Mouse (Mus musculus) right cerebral cortex, postnatal 10 days (tissue): ENCODE results near the gene Donson.
A peak's percentile ranks its signal among the peaks of the same experiment; 100 is the strongest.

Experiments used
- DNase-seq, 2 experiments: peaks; one replicate each; pipeline ENCODE4 v3.0.0; 2021; ENCODE audit warnings: low spot score in 2 of 2

The Donson gene

DNA sequence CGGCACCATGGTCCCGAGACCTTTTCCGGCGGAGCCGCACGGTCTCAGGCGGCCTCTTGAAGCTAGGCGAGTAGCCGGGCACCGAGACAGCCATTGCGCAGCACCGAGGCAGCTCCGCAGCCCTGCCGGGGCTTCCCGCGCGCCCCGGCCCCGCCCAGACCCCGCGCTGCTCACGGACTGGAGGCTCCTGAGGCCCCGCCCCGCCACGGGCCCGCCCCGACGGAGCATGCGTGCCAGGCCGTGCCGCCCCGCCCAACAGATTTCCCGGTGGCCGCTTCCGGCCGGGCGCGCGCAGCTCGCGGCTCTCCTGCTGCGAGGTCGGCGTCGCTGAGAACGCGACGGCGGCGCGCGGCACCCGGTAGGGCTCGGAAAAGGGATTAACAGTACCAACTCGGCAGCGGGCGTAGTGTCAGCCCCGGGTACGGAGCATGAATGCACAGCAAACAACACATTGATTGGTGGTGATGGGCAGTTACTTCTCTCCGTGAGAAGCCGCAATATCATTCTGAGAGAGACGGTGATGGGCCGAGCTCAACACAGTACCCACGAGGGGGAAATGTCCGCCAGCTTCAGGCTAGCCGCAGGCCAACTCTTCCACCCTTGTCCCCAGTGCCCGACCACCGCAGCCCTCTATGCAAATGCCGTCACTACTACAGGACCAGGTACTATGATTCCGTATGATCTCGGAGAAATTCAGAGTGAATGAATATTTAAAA lies at the start of gene Donson:
TSS of gene Donson (minus strand) at position 152 of the 716 bp plus-strand sequence.
- DNase-seq, result peak; percentile 95 to 96

DNA sequence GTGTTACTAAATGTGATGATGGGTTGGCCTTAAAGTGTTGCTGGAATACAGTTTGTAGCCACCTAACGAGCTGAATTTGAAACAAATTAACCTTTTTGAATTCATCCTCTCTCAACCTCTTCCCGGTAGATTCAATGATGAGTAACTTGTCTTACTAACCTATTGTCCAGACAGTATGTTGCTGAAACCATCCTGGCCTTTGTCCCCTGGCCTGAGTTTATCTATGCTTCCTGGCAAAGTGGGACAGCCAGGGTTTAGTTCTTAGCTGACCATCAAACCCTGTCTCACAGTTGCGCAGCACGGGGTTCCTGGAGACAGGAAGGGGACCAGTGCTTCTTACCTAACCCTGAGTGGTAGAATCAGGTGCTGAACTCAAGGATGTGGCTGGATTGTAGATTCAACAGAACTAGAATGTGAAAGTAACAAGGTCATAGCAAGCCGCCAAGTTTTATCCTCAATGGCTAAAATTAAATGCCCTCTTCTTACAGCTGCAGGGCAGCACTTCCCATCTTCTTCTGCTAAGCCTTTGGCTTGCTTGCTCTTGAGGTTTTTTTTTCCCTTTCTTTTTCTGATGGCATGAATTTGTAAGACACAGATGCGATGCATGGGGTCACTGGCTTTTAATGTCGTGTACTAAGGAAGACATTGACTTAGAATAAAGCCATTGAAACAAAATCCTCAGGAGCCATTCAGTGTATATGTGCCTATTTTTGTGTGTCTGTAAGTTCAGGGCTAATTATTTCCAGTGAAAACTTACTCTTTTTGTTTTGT lies 47.7 kb upstream of the Donson start:
- DNase-seq, result no peak

DNA sequence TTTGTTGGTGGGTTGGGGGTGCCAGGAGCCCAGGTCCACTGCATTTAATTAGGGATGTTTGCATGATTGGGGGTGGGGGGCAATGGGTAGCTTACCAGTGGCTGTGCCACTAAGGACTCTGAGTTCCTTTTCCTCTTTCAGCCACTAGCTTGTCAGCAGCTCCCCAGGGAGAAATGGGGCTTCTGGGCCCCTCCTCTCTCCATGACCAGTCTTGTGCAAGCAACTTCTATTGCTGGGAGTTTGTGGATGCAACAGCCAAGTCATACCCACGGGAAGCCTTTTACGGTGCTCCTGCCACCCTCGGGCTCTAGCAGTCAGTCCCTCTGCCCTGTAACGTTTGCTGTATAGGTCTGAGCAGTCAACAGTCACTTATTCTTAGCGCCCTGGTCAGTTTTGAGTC lies 46.2 kb upstream of the Donson start:
- DNase-seq, result no peak

DNA sequence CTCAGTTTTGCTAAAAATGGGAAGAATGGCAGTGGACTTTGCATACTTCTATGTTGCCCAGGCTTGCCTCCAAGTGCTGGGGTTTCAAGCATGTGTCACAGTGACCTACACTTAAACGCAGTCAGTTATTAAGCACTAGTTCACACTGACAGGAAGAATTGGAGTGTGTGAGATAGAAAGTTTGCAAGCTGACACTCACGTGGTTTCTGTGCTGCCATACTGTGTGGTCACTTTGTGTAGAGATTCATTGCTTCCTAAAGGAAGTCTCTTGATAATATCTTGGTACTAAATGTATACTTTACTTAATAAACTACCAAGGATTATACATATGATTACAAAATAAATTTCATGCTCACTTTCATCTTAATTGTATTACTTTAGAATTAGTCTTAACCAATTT lies 44.2 kb upstream of the Donson start:
- DNase-seq, result no peak

DNA sequence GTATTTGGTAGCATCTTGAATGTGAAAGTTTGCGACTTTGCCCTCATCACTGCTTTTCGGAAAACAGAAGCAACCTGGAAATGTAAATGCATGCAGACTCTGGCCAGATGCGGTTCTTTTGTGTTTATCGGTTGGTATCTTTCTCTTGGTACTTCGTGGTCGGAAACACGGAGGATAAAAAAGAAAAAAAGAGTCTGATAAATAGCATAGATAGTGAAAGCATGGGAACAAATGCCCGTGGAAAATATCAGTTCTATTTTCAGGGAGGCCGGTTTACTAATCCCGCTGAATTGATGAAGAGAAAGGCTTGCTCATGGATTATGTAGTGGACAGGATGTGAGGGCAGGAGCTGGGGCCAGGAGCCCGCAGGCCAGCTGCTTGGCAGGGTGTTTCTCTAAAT lies 41.9 kb upstream of the Donson start:
- DNase-seq, result no peak

DNA sequence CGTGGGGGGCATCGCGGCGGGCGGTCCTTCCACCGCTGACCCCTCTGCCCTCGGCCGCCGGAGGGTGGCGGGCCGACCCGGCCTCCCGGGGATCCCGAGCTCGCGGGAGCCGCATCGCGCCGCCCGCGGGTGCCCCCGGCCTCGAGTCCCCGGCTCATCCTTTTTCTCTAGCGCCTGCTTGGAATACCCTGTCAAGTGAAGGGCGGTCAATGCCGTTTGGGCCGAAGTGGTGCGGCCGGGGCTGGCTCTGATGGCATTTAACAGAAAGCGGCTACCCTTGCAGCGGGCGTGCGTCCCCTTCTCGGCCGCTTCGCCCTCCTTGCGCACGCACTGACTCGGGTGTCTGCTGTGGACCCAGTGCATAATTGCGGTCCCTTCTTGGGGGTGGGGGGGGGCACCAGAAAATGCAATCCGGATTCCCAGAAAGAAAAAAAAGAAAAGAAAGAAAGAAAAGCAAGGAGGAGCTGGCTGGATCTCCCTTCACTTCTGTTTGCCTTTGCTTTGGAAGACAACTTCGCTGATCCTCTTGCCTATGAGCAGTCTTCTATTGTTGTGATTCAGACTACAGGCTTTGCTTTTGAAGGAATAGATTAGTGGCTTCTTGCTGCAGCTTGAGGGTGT lies 41.4 kb upstream of the Donson start:
- peak; percentile 50 to 62 for DNase-seq

DNA sequence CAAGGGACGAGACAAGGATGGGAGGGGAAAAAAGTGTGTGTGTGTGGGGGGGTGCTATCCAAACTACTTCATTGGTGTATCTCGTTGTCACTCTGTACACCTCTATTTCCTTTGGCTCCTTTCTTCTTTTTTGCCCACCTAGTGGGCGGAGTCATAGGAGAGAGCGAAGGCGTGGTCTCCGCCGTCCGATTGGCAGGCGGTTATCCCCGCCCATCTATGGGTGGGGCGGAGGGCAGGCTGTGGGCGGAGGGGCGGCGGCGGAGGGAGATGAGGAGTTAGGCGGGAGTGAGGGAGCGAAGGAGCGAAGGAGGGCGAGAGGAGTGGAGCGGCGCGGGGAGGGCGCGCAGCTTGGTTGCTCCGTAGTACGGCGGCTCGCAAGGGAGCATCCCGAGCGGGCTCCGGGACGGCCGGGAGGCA lies 40.5 kb upstream of the Donson start, which contains the start of gene Itsn1:
TSS of gene Itsn1 (plus strand) at position 216 of the 417 bp plus-strand sequence.
- DNase-seq, result peak; percentile 98 to 99

DNA sequence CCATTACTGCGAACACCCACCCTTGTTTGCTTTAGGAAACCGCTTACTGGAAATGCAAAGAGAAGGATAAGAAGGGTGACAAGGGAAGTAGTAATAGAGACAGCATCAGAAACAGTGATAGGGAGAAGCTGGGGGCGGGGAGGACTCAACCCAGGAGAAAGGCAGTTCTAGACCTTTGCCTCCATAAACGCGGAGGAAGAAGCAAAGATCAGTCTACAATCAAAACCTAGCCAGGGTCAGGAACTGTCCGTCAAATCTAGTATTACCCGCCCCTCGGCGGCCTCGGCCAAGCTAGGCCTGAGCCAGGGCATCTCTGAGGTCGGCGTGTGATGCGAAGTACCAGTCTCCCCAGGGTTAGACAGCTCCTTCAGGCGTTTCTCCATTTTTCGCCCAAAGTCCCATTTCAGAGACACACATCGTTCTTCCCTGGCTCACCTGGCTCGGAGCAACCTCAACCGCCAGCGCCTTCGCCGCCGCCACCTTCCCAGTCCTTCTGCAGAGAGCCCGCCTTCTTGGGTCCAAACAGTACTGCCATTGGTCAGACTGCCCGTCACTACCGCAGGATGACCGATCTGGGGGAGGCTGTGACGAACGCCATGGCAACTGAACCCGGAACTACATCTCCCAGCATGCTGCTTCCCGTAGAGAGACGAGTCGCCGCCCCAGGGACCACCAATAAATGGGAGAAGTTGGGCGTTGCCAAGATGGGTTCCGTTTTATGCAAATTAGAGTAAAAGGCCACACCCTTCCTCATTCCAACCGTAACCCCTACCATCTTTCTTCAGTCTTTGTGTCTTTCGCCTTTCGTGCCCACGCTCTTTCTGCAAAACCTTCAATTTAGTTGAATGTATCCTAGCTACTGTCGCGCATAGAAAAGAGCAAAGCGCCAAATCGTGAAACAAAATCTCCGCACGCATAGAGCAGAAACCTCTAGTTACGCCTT lies 39.8 kb upstream of the Donson start, which contains the start of gene Cryzl1:
TSS of gene Cryzl1 (minus strand) at position 853 of the 943 bp plus-strand sequence.
- peak; percentile 99 to 100 for DNase-seq

DNA sequence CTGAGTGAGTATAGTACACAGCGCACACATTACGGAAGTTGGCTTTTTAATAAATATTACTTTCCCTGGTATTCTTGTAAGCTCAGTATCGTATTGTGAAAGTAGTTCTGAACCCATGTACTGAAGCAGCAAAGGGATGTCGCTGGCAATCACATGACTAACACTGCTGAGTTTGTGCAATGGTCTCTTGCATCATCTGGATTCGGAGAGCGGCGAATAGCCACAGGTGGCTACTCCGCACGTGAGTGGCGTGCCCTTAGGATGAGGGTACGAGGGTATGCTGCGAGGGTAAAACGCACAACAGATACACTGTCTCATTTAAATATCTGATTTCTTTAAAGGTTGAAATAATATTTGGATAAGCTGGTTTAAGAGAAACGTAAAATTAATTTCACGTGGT lies 38.9 kb upstream of the Donson start:
- DNase-seq, result no peak

DNA sequence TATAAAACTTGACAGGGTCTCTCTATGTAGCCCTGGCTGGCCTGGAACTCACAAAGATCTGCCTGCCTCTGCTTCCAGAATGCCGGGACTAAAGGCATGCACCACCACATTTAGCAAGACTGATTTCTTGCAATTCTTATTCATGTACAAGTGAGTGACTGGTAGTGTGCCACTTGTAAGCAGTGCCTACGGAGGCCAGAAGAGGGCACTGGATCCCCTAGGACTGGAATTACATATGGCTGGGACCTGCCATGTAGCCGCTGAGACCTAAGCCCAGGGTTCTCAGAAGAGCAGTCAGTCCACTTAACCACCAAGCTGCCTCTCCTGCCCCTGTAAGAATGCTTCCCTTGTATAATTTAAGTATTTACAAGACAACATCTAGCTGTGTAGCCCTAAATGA lies 35.7 kb upstream of the Donson start:
- peak in 1 of 2 experiments; percentile 54 for DNase-seq

DNA sequence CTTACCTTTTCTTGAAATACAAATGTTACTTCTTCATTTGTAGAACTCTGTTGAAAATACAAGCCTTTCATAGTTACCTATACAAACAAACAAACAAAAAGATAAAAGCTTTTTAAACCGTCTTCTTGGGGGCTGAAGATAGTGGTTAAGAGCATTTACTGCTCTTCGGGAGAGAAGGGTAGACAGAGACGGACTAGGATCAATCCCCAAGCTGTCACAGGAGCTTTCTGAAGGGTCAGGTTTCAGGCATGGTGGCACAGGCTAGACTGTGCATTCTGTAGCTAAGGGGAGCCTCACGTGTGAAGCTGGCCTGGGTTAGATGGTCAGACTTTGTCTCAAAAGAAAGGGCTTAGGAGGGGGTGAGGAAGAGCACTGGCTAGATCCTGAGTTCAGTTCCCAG lies 28.8 kb upstream of the Donson start:
- DNase-seq, result no peak

DNA sequence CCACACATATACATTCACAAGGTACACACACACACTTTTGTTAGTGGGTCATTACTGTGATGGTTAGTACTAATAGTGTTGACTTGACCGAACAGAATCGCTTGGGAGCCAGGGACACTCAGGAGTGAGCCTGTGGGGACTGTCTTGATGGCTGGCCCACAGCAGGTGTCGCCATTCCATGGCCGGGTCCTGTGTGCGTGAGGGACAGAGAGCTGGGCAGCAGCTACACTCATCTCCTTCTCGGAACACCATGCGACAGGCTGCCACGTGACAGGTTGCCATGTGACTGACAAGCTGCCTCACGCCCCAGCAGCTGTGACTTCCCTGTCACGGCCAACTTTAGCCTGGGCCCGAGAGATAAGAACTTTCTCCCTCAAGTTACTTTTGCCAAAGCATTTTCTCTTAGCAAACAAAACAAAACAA lies 28.4 kb upstream of the Donson start:
- DNase-seq, result no peak

DNA sequence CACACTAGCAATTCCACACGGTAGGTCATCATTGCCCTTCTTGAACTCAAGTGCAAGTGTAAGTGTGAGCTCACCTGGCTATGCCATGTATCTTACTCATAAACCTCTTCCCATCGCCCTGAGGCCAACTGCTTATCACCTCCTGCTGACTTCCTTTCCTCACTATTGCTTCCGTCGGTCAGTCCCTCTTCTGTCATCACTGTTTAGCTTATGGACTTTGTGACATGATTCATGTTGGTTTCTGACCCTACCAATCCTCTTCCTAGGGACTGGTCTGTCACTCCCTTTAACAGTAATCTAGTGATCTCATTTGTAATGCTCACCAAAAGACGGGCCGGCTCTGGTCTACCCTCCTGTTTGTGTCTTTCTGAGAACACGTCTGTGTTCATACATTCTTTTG lies 21.7 kb upstream of the Donson start:
- no peak for DNase-seq

DNA sequence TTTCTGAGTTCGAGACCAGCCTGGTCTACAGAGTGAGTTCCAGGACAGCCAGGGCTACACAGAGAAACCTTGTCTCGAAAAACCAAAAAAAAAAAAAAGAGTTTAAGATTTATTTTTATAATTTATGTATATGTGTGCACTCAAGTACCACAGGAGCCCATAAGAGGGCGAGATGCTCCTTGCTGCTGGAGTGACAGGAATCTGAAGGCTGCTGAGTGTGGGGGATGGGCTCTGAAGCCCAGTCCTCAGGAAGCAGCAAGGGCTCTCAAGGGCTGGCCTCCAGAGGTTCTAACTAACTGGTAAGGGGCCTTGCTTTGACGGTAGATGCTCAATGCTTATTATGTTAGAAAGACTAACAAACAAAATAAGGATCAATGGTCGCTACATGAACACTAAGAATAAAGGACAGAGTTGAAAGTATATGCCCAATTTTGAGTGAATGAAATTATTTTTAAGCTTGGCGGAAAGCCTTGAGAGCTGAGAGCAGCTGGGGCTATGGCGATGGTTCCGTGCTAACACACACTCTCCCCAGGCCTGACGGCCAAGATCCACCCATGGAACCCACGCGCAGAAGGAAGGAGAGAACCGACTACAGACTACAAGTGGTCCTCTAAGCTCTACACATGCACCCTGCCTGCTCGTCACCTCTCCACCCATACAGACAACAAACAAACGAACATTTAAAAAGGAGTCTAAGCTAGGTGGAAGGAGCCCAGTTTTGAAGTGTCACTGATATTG lies 16.2 kb upstream of the Donson start:
- DNase-seq, result peak; percentile 51 to 61

DNA sequence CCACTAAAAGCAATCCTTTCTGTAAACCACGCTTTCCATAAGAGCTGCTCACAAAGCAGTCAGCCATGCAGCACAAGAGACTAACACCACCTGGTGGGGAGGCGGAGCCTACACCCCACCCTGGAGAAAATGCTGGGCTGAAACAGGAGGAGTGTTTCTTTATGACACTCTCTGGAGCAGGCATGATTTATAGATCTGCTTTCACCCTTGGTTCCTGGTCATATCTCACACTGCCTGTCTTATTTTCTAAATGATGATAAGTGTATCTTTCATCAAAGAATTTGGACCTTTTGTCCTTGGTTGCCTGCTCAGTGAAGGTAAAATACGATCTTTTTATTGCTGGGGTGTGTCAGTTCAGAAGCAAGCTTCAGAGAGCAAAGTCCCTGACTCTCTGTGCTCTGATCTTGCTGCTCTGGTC lies 14.2 kb upstream of the Donson start:
- DNase-seq, result no peak

DNA sequence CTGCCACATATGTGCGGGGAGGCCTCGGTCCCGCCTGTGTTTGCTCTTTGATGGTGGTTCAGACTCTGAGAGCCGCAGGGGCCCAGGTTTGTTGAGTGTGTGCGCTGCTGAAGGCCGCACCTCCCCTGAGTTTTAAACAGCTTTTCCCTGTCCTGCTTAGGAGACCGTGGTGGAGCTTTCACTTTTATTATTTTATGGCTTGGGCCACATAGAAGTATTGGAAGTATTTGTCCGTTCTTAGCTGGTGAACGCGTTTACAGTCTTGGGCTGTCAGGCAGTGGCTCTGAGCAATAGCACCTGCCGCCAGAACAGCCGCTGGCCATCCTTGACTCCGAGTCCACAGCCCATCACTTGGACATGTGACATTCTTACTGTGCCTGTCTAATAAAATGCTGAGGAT lies 13.3 kb upstream of the Donson start:
- DNase-seq, result no peak

DNA sequence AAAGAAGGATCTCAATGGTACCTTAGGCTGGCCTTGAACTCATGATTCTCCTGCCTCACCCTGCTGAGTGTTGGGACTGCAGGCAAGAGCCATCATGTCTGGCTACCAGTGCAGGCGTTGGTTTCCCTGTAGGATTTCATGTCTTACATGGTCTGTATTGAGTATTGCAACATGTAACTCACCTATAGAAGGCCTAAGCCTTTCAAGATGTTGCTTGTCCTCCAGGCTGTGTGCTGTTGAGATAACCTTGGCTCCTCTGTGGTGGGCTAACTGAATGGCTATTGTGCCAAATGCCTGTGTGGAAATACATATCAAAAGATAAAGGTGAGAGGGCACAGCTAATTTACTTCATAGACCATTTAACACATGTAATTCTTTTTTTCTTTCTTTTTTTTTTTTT lies 10.4 kb upstream of the Donson start:
- DNase-seq, result no peak

DNA sequence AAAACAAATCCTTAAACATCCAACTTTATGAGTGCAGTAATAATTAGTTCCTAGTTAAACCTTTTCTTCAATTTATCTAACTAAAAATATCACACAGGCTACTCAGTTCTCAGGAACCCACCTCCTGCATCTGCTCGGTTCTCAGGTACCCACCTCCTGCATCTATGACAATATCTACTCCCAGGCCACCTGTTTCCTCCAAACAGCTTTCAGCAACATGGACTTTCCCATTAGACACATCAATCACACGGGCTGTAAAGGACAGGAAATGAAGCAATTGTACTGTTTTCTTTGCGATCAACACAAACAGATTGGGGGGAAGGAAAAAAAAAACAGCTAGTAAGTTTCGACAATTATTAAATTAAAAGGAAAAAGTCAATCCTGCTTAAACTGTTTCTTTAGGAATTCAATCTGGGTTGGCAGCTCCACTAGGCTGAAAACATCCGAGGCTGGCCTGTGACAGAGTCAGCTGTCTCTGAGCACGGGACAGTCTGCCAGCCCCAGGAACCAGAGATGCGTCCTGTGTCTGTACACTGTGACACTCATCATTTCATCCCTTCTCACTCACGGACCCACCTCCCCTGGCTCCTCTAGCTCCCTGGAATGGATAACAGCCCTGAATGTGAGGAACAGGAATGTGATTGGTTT lies 6.7 kb upstream of the Donson start:
- DNase-seq, result no peak

DNA sequence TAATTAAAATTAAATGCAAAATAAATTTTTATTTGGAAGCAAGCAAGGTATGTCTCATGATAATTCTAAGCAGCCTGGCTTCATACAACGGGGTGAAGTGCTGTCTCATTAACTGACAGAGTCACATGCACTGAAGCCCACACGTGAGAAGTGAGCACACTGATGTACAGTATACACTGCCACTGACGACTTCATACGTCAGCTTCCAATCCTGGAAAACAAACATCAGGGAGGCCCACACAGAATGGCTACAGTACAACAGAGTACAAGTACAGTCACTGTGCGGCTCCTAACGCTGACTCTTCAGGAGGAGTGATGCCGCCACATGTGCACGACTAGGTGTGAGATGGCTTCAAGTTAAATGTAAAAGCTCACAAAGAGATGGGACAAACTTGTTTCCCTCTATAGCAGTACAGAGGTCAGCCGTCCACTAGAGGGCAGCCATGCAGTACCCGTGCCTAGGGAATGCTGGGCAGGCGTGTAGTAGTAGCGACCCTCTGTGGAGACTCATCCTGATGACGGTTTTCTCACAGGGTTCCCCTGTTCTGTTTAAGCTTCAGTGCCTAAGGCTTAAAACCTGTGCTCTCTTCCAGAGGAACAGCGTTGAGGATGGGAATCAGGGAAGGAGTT lies 6.0 kb upstream of the Donson start:
- DNase-seq, result peak; percentile 81 to 86

DNA sequence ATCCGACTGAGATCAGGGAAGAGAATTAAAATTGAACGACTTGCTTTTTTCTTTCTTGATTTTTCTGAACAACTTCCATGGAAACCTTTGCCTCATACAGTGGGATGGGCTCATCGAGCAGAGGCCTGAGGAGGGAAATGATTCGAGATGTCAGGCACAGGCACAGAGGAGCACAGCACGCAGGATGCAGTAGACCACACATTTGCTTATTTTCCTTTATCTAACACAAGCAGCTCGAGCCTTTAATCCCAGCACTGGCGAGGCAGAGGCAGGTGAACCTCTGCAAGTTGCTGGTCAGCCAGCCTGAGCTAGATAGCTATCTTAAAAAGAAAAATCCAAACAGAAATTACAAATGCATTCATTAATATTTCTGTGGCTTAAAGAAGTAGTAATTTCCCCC lies 1.2 kb upstream of the Donson start:
- DNase-seq, result no peak
